Mouse (Mus musculus) kidney, adult 2 months (tissue): ENCODE data around the gene Grk5. TPM values are rescaled to one million over a fixed set of nuclear protein-coding genes. Genes with fewer than 3 reads are reported as not detected.

ENCODE experiments used
- DNase-seq: peaks from one replicate; pipeline ENCODE4 v3.0.0; 2021
- H3K27ac ChIP-seq: fragments of 200-500 bp; 2 replicates; pipeline ENCODE4 v1.5.1; 2012; ENCODE audit warnings: low read depth, low read length, control low read depth, inconsistent platforms; ENCODE audit not compliant: insufficient read depth
- H3K27me3 ChIP-seq: fragments of 200-500 bp; replicated peaks from 2 replicates; pipeline ENCODE4 v1.6.1; 2012; ENCODE audit warnings: mild to moderate bottlenecking, moderate library complexity, low read length, inconsistent platforms; ENCODE audit not compliant: control insufficient read depth, insufficient read depth
- H3K36me3 ChIP-seq: fragments of 200-500 bp; 2 replicates; pipeline ENCODE4 v1.6.1; 2012; ENCODE audit warnings: mild to moderate bottlenecking, moderate library complexity, low read length, inconsistent platforms; ENCODE audit not compliant: control insufficient read depth, insufficient read depth
- H3K4me1 ChIP-seq: fragments of 200-500 bp; 2 replicates; pipeline ENCODE4 v1.6.1; 2011; ENCODE audit warnings: low read length; ENCODE audit not compliant: control insufficient read depth, insufficient read depth
- H3K4me3 ChIP-seq: fragments of 200-500 bp; 2 replicates; pipeline ENCODE4 v1.5.1; 2011; ENCODE audit warnings: mild to moderate bottlenecking, low read depth, low read length, control low read depth; ENCODE audit not compliant: insufficient read depth
- CTCF ChIP-seq: fragments of 200-500 bp; conservative IDR thresholded peaks from 2 replicates; pipeline ENCODE4 v1.5.1; 2011; ENCODE audit warnings: low read depth, mild to moderate bottlenecking, control low read depth, low read length, moderate library complexity, mixed read lengths; ENCODE audit not compliant: insufficient read depth, insufficient read length
- POLR2A ChIP-seq: fragments of 200-500 bp; IDR thresholded peaks from one replicate; pipeline ENCODE4 v1.6.1; 2011; ENCODE audit warnings: low read depth, low read length, control low read depth
- WGBS: fragments of 180-500 bp; shearing (Covaris S2); methylation state at CpG from one replicate; pipeline ENCODE4 v1.1.7; 2018; 5-methylcytosine and 5-hydroxymethylcytosine counted together
- polyA plus RNA-seq: library from polyadenylated mRNA; depleted of rRNA; stranded (reverse); fragments of >200 nt; gene quantifications from 2 replicates; pipeline ENCODE4 v1.2.3, GENCODE M21; 2012

Gene Grk5
- polyA plus RNA-seq, 1 experiment = 2.8 TPM

DNA sequence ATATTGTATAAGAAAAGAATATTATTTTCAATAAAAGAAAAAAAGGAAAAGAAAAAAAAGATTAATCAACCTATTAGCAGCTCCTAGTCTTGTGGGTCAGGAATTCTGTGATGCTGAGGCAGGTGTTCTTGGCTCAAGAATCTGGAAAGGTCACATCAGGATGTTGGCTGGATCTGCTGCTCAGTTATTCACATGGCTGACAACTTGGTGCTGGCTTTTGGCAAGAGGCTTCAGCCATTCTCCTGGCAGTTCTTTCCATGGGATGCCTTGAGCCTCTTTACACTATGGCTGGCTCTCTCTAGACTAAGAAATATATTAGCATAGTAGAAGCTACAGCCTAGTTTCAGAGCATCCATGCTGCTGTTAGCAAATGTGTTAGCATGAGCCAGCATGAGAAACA lies 149.6 kb downstream of the Grk5 start:
- H3K4me1 ChIP-seq = no peaks in the 10 kb centered on the region
- TF ChIP-seq POLR2A (no peak), CTCF (no peak)
- no peaks in the 10 kb centered on the region for H3K27me3 ChIP-seq
- H3K36me3 ChIP-seq = no peaks in the 10 kb centered on the region
- H3K27ac ChIP-seq = no peak overlapping the region
- no peak for DNase-seq
- H3K4me3 ChIP-seq = no peak overlapping the region

DNA sequence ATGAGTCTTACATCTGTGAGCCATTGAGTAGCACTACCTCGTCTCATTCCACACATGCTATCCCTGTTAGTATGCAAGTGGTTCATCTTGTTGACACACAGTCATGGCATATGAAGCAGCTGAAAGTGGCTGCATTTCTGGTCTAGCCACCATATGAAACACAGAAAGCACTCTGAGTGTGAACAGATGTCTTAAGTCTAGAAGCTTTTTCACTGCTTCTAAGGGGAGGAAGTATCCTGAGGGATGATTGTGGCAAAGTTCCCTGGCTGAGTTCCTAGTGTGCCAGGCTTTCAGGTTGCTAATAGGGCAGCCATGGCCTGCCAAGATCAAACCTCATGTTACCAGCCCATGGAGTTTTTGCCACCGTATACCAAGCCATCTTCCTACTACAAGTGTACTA lies 159.1 kb downstream of the Grk5 start:
- H3K27ac ChIP-seq = no peak overlapping the region
- TF ChIP-seq POLR2A (no peak), CTCF (no peak)
- WGBS = 81% methylated on average over 2 of the region's 2 CpGs
- H3K27me3 ChIP-seq = no peaks in the 10 kb centered on the region
- DNase-seq = peak; percentile 14
- no peak overlapping the region for H3K4me3 ChIP-seq
- no peaks in the 10 kb centered on the region; the same call in 1 of the 2 replicates for H3K4me1 ChIP-seq
- H3K36me3 ChIP-seq = no peaks in the 10 kb centered on the region; the same call in 1 of the 2 replicates

DNA sequence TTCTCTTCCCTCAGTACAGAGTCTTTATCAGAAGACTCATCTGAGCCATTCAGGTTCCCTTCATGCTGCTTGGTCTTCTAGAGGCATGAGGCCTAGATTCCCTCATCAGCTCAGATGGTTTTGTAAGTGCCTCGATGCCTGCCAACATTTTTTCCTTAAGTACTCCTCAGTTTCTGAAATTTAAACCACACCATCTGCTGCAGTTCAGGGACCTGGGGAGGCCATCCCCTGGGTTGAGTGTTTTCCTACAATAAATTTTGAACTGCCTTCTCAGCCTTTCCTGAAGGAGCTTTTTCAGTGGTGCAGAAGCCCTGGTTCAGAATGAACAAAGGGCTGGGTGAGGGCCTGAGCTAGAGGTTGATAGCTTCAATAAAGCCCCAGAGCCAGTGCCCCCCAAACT lies 159.9 kb downstream of the Grk5 start:
- peak; percentile 23 for DNase-seq
- H3K27ac ChIP-seq = no peak overlapping the region
- WGBS = 23% methylated on average over 1 of the region's 1 CpGs

DNA sequence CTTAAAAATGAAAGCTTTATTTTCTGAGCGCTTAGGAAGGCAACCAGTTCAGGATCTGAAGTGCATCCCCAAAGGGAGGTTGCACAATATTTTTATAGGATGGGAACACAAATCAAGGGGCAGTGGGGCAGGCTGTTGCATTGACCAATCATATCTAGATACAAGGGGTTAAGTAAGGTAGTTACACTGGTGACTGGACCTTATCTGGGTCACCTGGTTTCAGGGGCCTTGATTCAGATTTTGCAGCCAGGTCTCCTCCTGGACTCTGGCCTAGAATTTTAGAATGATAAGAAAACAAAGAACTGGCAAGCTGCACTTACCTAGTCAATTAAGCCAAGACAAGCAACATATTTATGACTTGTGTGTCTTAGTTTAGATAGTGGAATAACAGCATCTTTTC lies 161.6 kb downstream of the Grk5 start:
- Histone ChIP-seq H3K36me3 (no peaks in the 10 kb centered on the region), H3K4me1 (no peaks in the 10 kb centered on the region; the same call in 1 of the 2 replicates), H3K27me3 (no peaks in the 10 kb centered on the region), H3K27ac (no peak overlapping the region), H3K4me3 (no peak overlapping the region)
- TF ChIP-seq CTCF (no peak), POLR2A (no peak)
- 92% methylated on average over 1 of the region's 1 CpGs for WGBS
- no peak for DNase-seq

More for the DNA sequence above, 159.9 kb downstream of the Grk5 start:
- Histone ChIP-seq H3K27me3 (no peaks in the 10 kb centered on the region), H3K36me3 (no peaks in the 10 kb centered on the region; the same call in 1 of the 2 replicates), H3K4me3 (no peak overlapping the region), H3K4me1 (no peaks in the 10 kb centered on the region; the same call in 1 of the 2 replicates)
- TF ChIP-seq POLR2A (no peak), CTCF (no peak)

DNA sequence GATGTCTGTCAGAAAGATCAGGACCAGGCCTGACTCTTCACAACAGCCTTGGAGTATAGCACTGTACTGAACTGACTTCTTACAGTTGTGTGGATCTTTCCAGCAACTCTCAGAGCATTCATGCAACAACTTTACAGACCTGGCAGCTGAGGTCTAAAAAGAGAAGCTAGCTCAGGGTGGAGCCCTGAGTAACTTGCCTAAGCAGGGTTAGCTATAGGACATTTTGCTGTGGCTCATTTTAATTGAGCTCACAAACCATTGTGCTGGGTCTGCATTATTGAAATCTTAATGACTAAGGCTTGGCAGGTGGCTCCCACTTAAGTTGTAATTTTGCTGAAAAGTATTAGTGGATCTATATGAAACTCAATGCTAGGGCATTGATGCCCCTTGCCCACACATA lies 162.5 kb downstream of the Grk5 start:
- no peak for TF ChIP-seq POLR2A
- TF ChIP-seq CTCF = no peak
- DNase-seq = no peak
- H3K27ac ChIP-seq = no peak overlapping the region

DNA sequence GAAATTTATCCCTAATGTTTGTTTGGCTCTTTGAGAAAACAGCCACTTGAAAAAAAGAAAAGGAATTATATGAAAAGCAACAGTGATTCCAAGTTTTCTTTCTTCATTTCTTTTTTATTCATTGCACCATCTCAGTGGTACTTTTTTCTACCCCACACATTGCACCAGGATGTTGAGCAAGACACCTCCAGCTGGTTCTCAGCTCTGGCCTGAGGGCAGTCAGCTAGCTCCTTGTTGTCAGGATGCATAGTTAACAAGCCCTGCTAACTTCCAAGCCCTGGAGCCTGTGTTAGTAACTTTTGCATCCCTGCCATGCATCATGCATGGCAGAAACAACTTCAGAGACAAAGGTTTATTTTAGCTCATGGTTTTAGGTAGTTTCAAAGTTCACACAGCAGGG lies 163.2 kb downstream of the Grk5 start:
- Histone ChIP-seq H3K4me1 (no peaks in the 10 kb centered on the region; the same call in 1 of the 2 replicates), H3K36me3 (no peaks in the 10 kb centered on the region), H3K27ac (no peak overlapping the region), H3K27me3 (no peaks in the 10 kb centered on the region), H3K4me3 (no peak overlapping the region)
- no peak for DNase-seq
- TF ChIP-seq CTCF (no peak), POLR2A (no peak)

More for the DNA sequence above, 162.5 kb downstream of the Grk5 start:
- no peaks in the 10 kb centered on the region; the same call in 1 of the 2 replicates for H3K4me1 ChIP-seq
- no peaks in the 10 kb centered on the region for H3K27me3 ChIP-seq
- H3K4me3 ChIP-seq = no peak overlapping the region
- no peaks in the 10 kb centered on the region for H3K36me3 ChIP-seq

DNA sequence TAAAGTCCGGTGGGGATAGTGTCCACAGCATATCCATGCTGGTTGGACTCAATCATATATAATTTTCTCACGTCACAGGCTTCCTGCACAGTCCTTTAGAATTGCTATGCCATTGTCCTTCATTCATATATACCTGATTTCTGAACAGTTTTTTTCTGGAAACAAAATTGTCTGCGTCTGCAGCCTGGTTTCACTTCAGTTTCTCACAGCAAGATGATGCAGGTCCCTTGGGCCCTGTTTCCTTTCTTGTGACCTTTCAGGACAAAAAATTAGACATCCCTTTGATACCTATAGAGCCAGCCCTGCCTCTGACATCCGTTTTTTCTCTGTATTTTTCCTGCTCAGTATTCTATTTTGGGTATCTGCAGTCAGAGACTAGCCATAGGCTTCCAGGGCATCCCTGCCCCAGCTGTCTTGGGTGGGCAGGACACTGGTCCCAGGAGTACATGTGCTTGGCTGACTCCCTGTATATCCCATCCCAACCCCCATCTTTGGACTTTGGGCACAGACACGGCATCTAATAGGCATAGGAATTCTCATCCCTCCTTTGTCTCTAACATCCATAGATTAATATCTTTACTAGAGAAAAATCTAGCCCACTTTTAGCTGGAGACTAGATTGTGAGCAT lies 167.3 kb downstream of the Grk5 start:
- TF ChIP-seq POLR2A (no peak), CTCF (no peak)
- Histone ChIP-seq H3K4me1 (peaks cover 7% of the 10 kb centered on the region; the same call in 1 of the 2 replicates), H3K4me3 (no peak overlapping the region), H3K27me3 (no peaks in the 10 kb centered on the region), H3K36me3 (no peaks in the 10 kb centered on the region), H3K27ac (peak overlapping the region; percentile 81)
- DNase-seq = no peak
- 53% methylated on average over 5 of the region's 5 CpGs for WGBS
